Mouse (Mus musculus) kidney, postnatal 36 days (tissue): ENCODE measurements at regions not wholly inside any gene's neighbourhood (a gene's known extent, or its start where the extent isn't known, plus 50 kb on each side); places are given as distances from the start of the nearest gene placed in this dataset.
A peak's percentile ranks its signal among the peaks of the same experiment; 100 is the strongest.

ENCODE experiments used
- DNase-seq, 2 experiments: peaks; one replicate each; pipeline ENCODE4 v3.0.0; 2021 to 2022; ENCODE audit warnings: mixed read lengths in 2 of 2

DNA sequence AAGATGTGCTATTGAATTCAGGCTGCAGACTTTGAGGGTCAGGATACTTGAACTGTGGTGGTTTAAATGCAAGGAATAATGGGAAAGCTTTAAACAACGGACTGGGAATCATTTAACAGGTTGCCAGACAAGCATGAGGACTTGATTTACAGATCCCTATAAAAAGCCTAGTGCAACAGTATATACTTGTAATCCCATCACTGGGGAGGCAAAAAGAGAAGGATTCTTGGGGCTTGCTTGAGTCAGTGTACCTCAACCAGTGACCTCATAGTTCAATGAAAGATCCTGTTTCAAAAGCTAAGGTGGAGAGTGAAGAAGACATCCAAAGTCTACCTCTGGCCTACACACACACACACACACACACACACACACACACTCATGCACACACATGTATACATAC is 99.8 kb downstream of the Lrrn1 start:
- no peak for DNase-seq

GRCm38 (mm10) chr6:107645751-107646150 is 116.2 kb downstream of the Lrrn1 start:
- DNase-seq, result no peak

DNA sequence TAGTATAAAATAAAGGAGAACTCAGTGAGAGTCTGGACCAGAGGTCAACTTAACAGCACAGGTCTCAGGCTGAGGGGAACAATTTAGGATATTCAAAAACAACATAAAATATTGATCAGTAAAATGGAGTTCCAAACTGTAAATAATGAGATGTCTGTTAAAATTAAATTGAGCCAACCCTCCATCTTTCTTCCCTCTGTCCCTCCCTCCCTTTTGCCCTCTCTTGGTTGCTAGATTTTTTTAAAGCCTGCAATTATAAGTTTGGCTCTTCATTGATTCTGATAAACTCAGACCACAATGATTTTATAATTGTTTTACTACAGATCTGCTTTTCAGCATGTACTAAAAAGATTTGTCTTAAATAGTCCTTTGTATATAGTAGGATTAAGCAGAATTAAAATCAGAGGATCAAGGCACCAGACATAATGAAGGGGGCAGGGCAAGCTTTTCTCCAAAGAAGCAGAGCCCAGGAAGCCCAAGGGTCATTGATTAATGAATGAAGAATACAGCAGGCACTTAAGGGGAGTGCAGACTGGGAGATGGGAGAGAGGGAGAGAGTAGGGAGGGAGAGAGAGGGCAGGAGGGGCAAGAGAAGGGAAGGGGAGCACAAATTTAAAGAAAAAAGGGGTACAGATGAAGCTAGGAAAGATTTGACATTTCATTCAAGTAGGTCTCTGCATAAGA is 124.4 kb downstream of the Lrrn1 start:
- no peak for DNase-seq

DNA sequence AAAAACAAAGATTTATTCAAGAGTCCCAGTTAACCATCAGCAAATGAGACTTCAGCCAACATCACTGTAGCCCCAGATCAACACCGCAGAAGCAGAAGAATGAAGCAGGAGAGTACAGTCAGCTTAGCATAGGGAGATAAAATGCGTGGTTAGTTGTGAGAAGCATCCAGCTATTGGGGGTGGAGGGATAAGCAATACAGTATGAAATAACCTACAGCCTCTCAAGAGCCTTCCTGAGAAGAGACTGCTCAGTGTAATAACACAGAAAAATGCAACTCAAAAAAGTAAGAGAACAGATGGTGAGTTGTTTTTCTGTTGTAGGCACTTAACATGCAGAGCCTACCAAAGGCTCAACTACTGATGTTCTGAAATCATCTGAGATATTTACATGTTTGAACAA is 128.2 kb downstream of the Lrrn1 start:
- DNase-seq, result no peak

DNA sequence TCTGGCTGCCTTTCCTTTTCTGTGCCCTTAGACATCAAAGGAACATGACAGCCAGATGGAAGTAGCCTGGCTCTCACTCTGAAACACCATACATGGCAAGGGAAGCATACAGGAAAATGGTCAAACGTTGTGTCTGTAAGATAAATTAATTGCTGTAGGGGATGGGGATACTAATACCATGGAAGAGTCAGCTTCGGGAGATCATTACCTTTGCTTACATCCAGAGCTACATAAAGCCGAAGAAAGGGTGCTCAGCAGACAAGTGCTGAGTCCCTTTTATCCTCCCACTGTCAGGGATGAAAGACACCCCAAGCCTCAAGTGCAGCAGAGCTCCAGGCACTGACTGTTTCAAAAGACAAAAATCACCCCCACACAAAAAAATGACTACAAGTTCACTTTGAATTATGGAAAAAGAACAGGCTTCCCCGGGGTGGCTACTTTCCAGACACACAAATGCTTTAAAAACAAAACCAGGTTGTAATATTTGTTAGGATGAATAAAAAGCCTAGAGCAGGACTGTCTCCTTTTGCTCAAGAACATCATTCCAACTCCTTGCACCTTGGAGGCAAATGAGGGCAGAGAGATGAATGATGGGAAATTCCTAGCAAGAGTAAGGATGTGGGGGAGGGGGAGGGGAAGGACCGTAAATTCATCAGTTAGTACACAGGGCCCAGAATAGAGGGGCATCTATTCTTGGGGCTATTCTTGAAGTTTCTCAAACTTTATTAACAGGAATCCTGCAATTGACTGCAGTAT is 131.6 kb downstream of the Lrrn1 start:
- DNase-seq, result no peak

GRCm38 (mm10) chr6:107699298-107699697 is 169.7 kb downstream of the Lrrn1 start:
- DNase-seq, result no peak

- DNase-seq, result no peak
Measured at GRCm38 (mm10) chr6:107708185-107708584, 178.6 kb downstream of the Lrrn1 start.

- DNase-seq, result no peak
Measured at GRCm38 (mm10) chr6:107708608-107709007, 179.0 kb downstream of the Lrrn1 start.

- peak in 1 of 2 experiments; percentile 2 for DNase-seq
Measured at GRCm38 (mm10) chr6:107710360-107710759, 180.8 kb downstream of the Lrrn1 start.

DNA sequence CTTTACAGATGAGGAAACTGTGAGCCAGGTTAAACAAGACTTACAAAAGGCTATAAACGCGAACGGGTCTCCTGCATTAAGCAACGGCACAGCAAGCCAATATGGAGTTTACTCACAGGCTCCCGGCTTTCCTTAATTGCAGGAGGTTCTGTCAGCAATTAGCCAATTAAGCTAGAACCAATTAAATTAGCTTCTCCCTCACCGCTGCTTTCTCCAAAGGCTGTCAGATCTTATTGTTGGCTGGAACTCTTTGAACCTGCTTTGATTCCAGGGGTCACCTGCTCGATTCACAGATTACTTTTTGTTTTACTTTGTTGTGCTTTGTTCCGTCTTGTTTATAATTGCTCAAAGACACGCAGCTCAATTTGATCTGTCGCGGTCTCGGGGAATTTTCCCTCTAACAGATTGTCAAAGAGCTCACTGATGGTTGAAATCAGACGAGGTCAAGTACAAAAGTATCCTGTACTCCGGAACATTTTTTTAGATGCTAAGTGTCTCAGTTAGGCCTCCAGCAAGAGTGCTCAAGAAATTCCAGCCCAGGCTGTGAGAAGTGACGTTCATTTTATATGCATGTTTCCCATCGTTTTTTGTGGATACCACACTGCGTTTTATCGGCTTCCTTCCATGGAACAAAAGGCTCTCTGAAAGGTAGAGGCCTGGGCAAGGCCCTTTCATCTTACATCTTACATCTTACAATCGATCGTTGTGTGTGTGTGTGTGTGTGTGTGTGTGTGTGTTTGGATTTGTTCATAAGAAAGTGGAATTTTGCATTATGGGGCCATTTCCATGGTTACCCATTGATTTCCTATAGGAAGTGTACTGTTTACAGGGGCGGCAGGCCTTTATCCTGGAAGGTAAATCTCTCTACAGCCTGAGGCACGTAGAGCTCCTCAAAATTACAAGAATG is 181.9 kb downstream of the Lrrn1 start:
- no peak for DNase-seq

- no peak for DNase-seq
Measured at GRCm38 (mm10) chr6:107713051-107713450, 183.5 kb downstream of the Lrrn1 start.

DNA sequence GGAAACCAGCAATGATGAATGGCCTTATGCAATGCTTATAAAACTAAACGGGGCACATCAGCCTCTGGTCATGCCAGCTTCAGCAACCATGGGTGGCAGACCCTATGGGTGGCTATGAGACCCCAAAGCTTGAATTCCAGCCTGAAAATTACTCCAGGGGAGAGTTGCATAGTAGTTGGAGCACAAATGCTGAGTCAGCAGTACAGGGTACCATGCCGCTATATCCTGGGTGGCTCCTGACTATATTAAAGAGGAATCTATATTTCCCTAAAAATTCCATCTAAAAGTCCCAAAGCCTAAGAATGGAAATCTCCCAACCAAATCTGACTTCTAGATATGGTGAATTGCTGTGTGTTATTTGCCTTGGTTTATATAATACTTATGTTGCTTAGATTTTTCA is 187.6 kb downstream of the Lrrn1 start:
- DNase-seq, result no peak

GRCm38 (mm10) chr6:107730294-107730693 is 200.7 kb downstream of the Lrrn1 start:
- no peak for DNase-seq

GRCm38 (mm10) chr6:107734773-107735172 is 205.2 kb downstream of the Lrrn1 start:
- DNase-seq, result no peak

DNA sequence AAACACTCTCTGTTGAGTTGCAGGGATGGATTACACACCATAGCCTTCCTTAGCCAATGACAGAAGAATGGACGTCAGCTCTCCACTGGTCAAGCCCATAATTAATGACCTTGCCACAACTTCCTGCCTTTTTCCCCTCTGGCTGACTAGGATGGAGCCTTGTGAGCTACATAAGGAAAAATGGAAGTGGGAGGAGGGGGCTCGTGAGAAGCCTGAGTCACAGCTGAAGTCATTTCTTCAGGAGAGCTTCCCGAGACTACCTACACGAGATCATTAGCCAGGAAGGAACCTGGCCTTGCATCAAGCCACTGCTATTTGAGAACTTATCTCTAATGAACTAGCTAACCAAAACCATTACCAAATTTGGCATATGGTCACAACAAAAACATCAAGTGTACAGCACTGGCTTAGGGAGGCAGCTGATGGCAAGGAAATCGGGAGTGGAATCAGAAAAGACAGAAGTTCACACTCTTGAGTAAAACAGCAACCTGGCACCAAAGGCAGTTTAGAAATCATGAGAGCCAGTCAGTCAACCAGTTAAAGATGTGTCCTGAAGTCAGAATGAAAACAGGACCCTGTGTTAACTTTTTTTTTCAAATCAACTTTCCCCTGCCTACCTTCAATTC is 219.7 kb downstream of the Lrrn1 start:
- DNase-seq, result no peak

DNA sequence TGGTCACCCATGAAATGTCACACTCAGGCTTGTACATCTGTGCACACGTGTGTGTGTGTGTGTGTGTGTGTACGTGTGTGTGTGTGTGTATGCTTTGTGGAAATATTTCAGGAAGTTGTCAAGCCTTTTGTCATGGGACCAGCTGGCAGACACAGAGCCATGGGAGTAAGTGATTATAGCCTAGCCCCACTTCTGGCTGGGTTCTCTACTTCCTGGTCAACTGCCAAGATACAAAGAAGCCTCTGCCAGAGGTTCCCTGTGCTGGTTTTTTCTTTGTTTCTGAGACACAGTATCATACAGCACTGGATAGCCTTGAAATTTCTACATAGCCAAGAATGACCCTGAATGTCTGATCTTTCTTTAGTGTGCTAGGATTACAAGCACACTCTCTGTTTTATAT is 220.2 kb downstream of the Lrrn1 start:
- DNase-seq, result no peak

DNA sequence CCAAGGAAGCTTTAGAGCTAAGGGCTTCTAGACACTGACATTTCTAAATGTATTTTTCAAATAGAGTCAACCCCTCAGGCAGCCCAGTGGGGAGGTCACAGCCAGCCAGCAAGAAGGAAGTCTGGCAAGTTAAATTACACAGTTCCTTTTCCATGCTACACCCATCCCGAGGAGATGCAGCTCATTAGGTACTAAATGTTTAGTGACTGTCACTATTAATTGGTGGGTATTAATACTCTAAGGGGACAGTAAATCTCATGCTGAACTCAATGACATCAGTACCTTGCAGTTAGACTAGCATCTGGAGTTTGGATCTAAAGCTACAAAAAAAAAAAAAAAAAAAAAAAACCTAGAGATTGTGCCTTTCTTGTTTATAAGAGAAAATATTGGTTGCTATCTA is 222.6 kb downstream of the Lrrn1 start:
- DNase-seq, result no peak

DNA sequence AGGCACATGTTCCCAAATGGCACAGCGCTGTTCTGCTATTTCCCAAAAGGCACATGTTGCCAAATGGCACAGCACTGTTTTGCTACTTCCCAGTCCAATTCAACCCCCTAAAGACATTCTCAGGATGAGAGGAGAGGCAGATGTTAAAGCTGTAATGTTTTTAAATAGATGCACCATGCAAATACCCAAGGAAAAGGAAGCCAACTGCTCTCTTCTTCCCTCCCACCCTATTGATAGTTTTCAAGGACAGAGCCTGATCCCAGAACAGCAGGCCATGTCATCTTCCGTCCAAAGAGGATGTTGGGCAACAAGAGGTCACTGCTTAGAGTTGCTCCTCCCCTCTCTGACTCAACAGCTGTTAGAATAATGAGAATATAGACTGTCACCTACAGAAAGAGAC is 225.6 kb downstream of the Lrrn1 start:
- DNase-seq, result no peak

DNA sequence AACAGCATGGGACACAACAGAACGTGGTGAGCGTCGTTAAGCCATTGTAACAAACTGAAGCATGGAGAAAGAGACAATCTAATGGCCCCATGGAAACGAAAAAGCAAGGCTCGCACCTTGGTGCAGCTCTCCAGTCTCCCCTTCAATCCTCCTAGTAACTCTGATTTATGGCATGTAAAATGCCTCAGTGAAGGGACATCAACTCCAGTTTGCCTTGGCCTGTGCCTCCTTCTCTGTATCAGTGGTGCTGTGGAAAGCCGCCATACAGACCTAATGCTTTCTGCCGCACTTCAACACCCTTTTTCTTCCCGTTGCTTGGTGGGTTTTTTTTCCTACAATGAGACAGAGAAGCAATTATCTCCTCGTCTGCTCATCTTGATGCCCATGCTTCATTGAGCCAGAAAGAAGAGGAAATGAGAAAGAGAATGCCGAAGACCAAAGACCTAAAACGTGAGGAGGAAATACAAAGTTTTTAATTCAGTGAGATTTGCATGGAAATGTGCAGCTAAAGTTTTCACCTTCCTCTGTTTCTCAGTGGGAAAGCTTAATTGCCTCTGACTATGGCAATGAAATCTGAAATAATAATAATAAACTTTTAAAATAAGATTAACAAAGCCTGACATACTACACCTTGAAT is 241.4 kb downstream of the Lrrn1 start:
- no peak for DNase-seq

- no peak for DNase-seq
Measured at GRCm38 (mm10) chr6:107784998-107785397, 255.4 kb downstream of the Lrrn1 start.

DNA sequence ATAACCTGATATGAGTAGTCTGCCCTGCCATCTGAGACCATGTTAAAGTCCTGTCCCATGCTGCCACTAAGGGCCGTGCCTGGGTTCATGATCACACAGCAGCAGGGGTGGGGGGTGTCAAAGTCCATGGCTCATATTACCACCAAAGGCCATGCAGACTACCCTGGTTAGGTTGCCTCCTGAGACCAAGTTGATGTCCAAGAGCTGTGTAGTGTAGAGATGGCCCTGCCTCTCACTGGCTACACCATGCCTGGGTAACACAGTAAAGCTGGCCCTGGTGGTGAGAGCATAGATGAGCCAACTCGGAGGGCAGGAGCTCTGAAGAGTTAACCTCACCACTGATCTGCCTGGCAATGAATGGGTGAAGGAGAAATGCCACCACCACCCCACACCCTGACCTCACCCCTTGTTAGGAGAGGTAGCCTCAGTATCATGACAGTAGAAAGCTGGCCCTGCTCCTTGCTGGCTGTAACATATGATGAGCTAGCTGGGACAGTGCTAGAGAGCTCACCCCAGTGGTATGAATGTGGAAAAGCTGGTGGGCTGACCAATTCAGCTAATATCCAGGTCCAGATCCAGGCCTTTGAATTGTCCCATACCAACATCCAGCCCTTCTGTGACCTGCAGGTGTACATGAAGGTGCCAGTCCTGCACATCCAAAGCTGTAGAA is 258.8 kb downstream of the Lrrn1 start:
- no peak for DNase-seq

DNA sequence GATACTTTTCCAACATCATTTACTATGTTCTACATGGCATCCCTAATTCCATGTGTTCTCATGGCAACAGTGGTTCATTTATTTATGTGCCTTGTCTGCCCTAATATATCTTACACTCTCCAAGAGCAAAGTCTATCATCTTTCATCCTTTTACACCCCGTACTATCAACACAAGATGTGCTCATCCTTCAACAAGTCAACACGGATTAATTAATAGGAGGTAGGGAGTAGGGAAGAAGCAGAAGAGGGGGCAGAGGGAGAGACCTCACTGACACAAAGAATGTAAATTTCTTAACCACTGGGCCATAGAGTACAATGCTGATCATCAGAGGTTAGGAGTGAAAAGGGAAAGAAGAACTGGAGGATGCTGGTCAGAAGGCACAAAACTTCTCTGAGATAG is 267.0 kb upstream of the Setmar start:
- no peak for DNase-seq
